Mouse (Mus musculus) liver, embryonic 14.5 days (tissue): ENCODE data around the gene Hivep2.

Source experiments
- CTCF ChIP-seq: IDR thresholded peaks from 2 replicates; pipeline ENCODE4 v1.5.1; 2016; ENCODE audit warnings: antibody characterized with exemption, low read depth, control low read depth
- EP300 ChIP-seq: IDR thresholded peaks from 2 replicates; pipeline ENCODE4 v1.6.1; 2016; ENCODE audit warnings: antibody characterized with exemption, low read depth

DNA sequence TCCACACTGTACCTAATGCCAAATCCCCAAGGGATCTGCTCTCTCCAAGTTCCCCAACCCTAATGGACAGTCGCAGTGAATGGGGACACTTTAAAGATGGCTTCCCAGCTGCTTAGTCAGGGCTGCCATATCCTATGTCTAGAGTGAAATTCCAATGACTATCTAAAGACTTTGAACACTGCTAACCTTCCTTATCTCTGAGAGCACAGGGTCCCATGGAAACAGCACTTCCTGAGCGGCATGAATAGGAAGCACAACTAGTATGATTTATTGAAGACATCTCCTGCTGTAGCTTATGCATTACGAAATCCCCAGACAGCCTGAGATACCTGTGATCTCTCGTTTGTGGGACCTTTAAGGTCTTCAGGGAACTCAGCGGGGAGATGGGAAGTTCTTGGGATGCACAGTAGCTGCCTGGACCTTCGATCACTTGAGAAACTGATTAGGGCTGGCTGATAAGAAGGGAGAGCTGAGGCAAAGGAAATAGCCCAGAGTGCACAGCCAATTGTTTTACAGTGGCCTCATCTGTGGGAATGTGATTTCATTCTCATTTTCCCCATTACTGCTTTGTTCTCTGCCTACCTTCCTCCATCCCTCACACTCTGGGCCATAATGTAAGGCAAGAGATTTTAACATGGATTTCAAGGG lies 202.4 kb downstream of the Hivep2 start:
- TF ChIP-seq EP300 (no peak), CTCF (no peak)
